In the genomic region with DNA sequence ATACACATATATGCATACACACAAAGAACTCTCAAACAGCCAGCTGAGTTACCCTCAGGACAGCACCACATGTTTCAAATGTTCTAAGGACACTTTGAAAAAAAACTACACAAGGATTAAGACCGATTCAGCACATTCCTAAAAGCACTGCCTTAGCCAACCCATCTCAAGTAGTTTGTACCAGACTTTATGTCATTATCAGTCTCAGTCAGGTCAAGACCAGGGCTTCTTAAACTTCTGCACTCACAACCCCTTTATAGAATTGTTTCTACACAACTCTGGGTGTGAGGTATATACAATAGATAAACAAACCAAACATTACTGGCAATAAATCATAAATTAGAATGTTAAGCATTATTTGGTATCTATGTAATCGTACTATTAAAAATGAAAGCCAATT, we compare ENCODE assay signal across 16 mouse cellular contexts.
"Had no signal": no experiment of that assay in that cellular context is flagged by ENCODE, and none has a peak within 500 bp of the region (broad histone marks: within the 10 kb centered on the region; RNA-seq: fewer than 3 reads in every experiment).

No protein-coding gene starts in this region.

- H3K4me3 ChIP-seq: liver, embryonic 13.5 days; liver, embryonic 15.5 days; lung, embryonic 15.5 days; megakaryocyte, embryonic 14.5 days; midbrain, embryonic 13.5 days; midbrain, embryonic 15.5 days; neural tube, embryonic 12.5 days; stomach, embryonic 15.5 days had no signal

- H3K27me3 ChIP-seq: liver, embryonic 13.5 days; liver, embryonic 15.5 days; lung, embryonic 15.5 days; megakaryocyte, embryonic 14.5 days; midbrain, embryonic 13.5 days; midbrain, embryonic 15.5 days; neural tube, embryonic 12.5 days; stomach, embryonic 15.5 days had no signal

- H3K36me3 ChIP-seq: liver, embryonic 13.5 days; liver, embryonic 15.5 days; lung, embryonic 15.5 days; midbrain, embryonic 13.5 days; midbrain, embryonic 15.5 days; neural tube, embryonic 12.5 days; stomach, embryonic 15.5 days had no signal

- DNase-seq: liver, embryonic 13.5 days; liver, postnatal 0 days; right cerebral cortex, postnatal 14 days; thymus, adult 2 months; thymus, postnatal 25 days; thymus, postnatal 4 days had no signal

- H3K9me3 ChIP-seq: liver, embryonic 13.5 days; liver, embryonic 15.5 days; lung, embryonic 15.5 days; megakaryocyte, embryonic 14.5 days; midbrain, embryonic 13.5 days; midbrain, embryonic 15.5 days; neural tube, embryonic 12.5 days; stomach, embryonic 15.5 days had no signal

- H3K4me2 ChIP-seq: liver, embryonic 13.5 days; liver, embryonic 15.5 days; lung, embryonic 15.5 days; midbrain, embryonic 11.5 days; midbrain, embryonic 13.5 days; midbrain, embryonic 15.5 days; neural tube, embryonic 12.5 days; stomach, embryonic 15.5 days had no signal

- H3K9ac ChIP-seq: liver, embryonic 13.5 days; liver, embryonic 15.5 days; liver, postnatal 0 days; lung, embryonic 15.5 days; midbrain, embryonic 13.5 days; midbrain, embryonic 15.5 days; neural tube, embryonic 12.5 days; stomach, embryonic 15.5 days had no signal

- H3K27ac ChIP-seq: liver, embryonic 13.5 days; liver, embryonic 15.5 days; lung, embryonic 15.5 days; macrophage; midbrain, embryonic 13.5 days; midbrain, embryonic 15.5 days; neural tube, embryonic 12.5 days; stomach, embryonic 15.5 days; stomach, postnatal 0 days had no signal

- H3K4me1 ChIP-seq: liver, embryonic 13.5 days; liver, embryonic 15.5 days; lung, embryonic 15.5 days; midbrain, embryonic 15.5 days; neural tube, embryonic 12.5 days had no signal

- ATAC-seq: liver, postnatal 0 days; midbrain, embryonic 13.5 days; midbrain, embryonic 15.5 days had no signal
